Mouse (Mus musculus): ENCODE results near the gene Tmem177.

Gene Tmem177

DNA sequence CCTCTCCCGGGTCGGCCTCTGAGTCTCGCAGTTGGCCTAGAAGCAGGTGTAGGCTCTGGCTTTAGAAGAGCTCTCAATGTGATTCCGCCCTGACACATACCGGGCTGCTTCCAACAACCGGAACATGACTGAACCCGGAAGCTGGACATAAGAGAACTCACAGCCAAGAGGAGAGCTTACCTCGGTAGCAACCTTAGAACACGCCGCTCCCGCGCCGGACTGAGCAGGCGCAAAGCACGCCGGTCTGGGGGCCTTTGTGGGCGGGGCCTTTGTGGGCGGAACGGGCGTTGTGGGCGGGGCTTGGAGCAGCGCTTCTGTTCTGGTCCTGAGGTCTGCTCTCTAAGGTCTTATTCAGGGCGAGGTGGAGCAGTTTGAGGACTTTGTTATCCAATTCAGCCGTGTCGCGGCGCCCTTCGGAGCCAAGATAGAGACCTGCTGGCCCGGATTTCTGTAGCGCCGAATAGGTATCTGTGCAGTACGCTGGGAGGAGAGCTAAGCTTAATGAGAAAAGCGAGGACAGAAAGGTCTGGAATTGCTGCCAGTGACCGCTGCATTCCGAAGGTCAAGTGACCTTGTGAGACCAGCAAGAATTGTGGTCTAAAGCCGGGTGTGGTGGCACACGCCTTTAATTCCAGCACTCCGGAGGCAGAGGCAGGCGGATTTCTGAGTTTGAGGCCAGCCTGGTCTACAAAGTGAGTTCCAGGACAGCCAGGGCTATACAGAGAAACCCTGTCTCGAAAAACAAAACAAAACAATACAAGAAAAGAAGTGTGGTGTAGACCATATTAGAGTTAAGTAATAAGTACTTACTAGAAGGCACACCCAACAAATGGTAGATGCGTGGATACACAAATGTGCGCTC is at the start of gene Tmem177:
TSS of gene Tmem177 (minus strand) at position 256 of the 862 bp plus-strand sequence.
- DNase-seq (ENCODE audit: low read depth): peak; percentile 94

DNA sequence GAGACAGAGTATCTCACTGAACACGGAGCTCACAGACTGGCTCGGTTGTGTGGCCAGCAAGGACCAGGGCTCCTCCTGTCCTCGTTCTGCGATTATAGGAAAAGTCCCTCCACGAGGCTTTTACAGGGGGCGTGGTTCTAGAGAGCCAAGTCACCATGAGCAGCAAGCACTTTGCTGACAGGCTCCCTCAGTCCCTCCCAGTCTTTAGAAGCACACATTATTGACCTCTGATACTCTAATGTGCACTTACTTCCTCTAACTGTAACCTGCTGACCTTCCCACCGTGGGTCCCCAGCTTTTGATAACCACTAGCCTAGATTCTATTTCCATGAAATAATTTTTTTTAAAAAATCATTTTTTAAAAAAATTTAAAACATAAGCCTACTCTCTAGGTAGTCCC is 46.9 kb upstream of the Tmem177 start:
- DNase-seq (ENCODE audit: low read depth): no peak

GRCm38 (mm10) chr1:119959464-119959863 is 46.5 kb upstream of the Tmem177 start:
- DNase-seq (ENCODE audit: low read depth): no peak

DNA sequence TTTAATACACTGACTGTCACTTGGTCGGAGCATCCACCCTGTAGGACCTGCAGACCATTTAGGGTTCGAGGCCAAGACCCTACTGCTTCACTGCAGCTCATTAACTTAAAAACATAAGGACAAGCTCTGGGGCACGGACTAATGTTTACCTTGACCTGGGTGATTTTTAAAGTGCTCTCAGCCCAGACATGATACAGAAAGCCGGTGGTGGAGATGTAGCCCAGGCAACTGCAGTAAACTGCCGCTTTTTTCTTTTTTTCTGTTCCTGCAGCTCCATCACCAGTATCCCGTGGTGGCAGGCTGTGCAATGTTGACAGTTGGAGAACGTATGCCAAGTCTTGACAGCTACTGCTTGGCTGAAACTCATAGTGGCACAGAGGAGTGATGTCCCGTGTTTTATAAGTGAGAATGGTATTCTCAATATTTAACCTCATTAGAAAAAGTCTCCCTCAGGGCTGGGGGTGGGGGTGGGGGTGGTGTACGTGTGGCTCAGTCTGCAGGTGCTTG is 44.8 kb upstream of the Tmem177 start:
- DNase-seq (ENCODE audit: low read depth): no peak

DNA sequence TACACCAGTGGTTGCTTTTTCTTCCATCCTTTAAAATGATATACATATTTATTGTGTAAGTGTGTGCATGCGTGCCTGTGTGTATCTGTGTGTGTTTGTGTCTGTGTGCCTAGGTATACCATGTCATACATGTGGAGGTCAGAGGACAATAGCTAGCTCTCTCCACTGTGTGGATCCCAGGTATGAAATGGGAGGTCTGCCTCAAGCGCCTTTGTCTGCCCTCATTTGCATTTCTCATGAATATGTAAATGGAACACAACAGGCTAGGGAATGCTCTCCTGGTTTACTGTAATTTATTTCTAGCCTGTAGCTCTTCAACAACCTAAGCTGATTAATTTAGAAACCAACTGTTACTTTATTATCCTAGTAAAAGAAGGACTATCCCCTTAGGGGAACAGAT is 41.7 kb upstream of the Tmem177 start:
- DNase-seq (ENCODE audit: low read depth): no peak

- no peak for DNase-seq (ENCODE audit: low read depth)
These were observed 40.4 kb upstream of the Tmem177 start for GRCm38 (mm10) chr1:119953456-119953855.

- no peak for DNase-seq (ENCODE audit: low read depth)
These were observed 37.1 kb upstream of the Tmem177 start for GRCm38 (mm10) chr1:119950086-119950485.

- DNase-seq (ENCODE audit: low read depth): no peak
These were observed 23.9 kb upstream of the Tmem177 start for GRCm38 (mm10) chr1:119936861-119937260.

GRCm38 (mm10) chr1:119931421-119932150 is 18.6 kb upstream of the Tmem177 start:
- DNase-seq (ENCODE audit: low read depth): no peak

GRCm38 (mm10) chr1:119929715-119930114 is 16.7 kb upstream of the Tmem177 start:
- DNase-seq (ENCODE audit: low read depth): peak; percentile 82

DNA sequence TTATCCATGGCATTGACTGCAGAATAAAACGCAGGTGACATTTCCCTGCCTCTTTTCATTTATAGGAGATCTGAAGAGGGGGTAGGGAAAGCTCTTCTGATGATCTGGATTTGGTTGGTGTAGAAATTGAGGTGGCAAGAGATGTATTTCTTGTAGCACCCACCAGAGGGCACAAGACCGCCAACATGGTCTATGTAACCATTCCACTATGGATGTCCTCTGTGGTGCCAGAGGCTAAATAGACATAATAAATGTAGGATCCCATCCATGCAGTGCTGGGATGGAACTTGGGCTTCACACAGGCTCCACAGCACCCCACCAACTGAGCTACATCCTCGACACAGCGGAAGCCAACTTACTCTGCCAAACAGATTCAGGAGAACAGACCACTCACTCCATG is 6.3 kb upstream of the Tmem177 start:
- DNase-seq (ENCODE audit: low read depth): peak; percentile 50

DNA sequence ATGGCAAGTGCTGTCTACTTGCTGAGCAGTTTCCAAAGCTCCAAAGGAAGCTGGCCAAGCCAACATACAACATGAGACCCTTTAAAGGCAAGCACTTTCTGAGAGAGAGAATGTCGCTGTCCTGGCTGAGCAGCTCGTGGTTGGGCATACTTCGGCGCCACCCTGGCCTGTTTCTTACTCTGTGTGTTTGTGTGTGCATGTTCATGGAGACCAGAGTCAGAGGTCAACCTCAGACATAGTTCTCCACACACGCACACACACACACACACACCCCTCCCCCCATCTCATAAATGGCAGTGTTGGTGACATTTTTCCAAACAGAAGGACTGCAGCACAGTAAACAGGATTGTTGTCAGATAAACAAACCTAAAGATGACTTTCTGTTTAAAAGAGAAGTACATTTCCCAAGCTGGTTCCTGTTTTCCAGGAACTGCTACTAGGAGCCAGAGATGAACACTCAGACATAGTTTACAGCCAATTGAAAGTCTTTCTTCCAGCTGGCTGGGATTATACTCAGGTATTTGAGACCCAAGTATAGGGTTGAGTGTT is 3.9 kb upstream of the Tmem177 start:
- DNase-seq (ENCODE audit: low read depth): no peak

- no peak for DNase-seq (ENCODE audit: low read depth)
These were observed 5.7 kb downstream of the Tmem177 start for GRCm38 (mm10) chr1:119907206-119907748.

DNA sequence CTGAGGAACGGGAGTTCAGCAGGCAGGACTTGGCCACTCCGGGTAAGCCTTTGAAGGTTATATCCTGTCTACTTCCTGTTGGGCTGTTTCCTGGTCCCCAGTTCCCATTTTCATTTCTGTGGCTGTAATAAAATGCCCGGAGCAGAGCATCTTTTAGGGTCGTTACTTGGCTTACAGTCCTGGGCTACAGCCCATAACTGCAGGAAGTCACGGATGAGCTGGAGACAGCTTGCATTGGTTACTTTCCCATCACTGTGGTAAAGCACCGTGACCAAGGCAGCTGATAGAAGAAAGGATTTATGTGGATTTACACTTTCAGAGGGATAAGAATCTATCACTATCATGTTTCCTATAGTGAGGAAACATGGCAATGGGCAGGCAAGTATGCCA is 9.8 kb downstream of the Tmem177 start:
- DNase-seq (ENCODE audit: low read depth): no peak

GRCm38 (mm10) chr1:119902551-119903230 is 10.3 kb downstream of the Tmem177 start:
- no peak for DNase-seq (ENCODE audit: low read depth)

- DNase-seq (ENCODE audit: low read depth): no peak
These were observed 13.5 kb downstream of the Tmem177 start for GRCm38 (mm10) chr1:119899195-119900123.

DNA sequence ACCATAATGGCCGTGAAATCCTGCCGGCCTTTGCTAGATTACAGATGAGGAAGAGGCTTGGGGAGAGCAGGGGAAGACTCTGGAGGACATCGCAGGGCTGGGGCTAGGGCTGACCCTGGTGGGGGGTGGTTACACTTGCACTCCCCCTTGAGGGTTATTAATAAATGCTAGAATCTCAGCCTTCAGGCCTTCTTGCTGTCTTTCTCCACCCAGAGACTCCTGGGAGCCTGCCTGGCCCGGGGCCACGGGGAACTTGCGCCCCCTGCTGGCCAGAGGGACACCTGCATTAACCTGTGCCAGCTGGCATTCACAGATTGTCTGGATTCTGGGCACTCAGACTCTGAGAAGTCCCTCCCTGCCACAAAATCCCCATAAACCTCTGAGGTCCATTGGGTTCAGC is 18.1 kb downstream of the Tmem177 start:
- DNase-seq (ENCODE audit: low read depth): peak; percentile 78

DNA sequence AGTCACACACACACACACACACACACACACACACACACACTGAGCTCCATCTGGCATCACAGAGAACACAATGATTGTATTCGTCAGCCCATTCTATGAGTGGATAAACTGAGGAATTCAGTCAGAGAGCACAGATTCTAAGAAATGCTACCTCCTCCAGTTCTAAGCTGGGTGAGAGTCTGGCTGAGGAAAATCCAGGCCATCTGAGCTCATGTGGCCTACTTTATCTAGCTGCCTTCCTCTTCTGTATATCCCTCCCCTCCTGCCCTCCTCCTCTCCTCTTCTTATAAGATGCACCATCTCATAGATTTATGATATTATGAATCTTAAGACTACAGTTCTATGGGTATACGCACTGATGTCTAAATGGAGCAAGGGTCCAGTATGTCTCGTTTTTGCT is 19.4 kb downstream of the Tmem177 start:
- DNase-seq (ENCODE audit: low read depth): no peak

DNA sequence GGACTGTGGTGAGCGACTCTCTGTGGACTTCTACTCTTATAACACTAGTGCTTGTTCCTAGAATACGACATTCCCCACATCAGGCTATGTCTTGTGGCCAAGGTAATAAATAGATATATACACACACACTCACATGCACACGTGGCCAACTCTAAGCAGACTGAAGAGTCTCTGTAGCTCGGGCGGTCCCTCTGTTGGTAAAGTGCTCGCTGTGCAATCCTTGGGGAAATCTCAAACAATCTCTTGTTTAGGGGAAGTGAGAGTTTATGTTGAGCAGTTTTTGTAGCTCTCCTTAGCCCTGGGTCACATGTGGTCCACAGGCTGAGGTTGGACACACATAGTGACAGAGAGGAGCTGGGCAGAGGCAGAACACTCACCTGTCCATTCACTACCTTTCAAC is 20.1 kb downstream of the Tmem177 start:
- DNase-seq (ENCODE audit: low read depth): no peak

- DNase-seq (ENCODE audit: low read depth): no peak
These were observed 21.1 kb downstream of the Tmem177 start for GRCm38 (mm10) chr1:119891865-119892264.

DNA sequence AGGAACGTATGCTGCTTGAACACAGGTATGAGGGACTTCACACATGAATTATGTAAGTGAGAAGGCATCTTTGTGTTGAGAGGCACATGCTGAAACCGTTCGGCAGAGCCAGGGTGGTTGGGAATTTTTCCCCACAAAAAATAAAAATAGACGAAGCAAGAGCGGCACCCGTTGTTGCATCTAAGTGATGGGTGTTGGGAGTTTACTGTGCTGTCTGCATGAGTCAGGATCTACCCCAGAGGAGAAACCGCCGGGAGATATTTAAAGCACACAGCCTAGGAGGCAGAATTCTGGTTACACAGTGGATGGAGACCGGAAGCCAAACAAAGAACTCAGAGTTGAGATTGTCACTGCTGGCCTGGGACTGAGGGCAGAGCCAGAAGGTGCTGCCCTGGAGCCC is 21.9 kb downstream of the Tmem177 start:
- peak; percentile 16 for DNase-seq (ENCODE audit: low read depth)

Data from NIH3T3 (cell line).